Mouse (Mus musculus) urinary bladder, postnatal 10 days (tissue): Measurements from ENCODE around the gene Limk2.

Experiments used
- DNase-seq: peaks from one replicate; pipeline ENCODE4 v3.0.0; 2022; ENCODE audit warnings: low spot score

Gene Limk2

DNA sequence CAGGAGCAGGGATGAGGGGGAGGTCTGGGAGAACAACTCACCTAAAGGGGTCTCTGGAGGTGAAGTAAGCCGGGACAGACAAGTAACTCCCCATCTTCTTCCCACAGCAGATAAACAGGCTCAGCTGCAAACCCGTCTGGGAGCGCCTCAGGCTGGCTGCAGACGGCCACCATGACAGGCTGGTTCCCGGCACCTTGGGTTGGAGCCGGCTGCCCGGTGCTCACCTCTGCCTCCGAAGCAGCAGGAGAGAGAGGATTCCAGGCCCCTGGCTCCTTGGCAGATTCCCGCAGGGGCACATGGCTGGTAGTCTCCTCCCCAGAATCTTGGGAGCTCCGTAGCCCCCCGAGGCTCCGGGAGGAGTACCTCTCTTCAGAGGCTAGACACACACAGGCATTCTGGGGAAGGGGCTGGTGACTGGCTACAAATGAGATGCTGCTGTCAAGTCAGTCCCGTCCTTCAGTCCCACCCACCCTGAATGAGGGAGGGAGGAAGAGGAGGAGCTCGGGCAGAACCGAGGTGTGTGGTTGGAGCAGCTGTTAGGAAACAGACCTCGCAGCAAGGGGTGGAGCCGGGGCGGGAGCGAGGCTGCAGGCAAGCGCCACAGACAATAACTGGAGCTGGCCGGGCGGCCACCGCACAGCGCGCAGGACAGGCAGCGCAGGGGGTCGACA is 37.9 kb downstream of the Limk2 start:
- DNase-seq, result no peak

DNA sequence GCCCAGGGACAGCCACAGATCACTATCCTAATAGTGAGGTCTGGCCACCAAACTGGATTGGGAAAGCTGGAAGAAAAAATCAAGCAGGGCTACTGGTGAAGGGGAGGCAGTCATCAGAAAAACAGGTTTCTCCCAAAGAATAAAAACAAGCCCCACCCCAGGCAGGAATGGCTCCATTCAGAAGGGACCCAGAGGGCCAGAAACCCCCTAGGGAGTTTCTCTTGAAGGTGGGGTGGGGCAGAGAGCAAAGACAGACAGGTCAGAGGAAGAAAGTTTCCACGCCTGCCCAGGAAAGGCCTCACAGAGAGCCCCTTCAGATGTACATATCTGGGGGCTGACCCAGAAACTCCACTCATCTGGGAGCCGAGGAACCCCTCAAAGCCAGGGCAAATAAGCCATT is 38.8 kb downstream of the Limk2 start:
- no peak for DNase-seq

DNA sequence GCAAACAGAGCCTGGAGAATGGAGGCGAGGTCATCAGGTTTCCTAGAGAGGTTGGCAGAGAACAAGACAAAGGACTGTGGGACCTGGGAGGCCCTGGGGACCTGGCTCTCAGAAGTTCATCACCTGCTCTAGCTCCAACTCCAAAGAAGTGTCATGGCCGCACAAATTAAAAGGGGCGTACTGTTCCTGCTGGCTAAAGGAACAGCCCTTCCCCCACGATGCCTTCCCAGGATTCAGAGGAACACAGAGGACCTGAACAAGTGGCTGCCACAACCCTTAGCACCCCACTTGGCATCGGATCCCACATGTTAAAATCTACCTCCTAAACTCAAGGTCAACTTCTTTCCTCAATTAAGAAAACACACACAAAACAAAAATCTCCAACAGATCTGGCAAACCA is 39.5 kb downstream of the Limk2 start:
- DNase-seq, result no peak

DNA sequence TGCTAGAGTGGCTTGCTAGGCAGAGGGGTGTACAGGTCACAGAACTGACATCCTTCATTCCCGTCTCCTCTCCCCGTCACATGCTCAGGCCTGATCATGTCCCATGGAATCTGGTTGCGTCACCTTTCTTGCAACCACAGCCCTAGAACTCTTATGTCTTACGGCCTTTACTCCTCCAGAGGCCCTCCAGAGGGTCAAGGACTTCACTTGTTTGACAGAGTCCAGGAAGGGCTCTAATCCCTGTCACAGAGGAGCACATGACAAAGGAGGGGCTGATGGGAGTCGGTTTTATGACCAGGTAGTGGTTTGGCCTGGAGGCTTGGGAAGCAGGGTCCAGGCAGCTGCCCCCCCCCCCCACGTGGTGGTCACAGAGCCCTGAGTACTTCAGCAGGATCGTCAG is 40.0 kb downstream of the Limk2 start:
- DNase-seq, result no peak

DNA sequence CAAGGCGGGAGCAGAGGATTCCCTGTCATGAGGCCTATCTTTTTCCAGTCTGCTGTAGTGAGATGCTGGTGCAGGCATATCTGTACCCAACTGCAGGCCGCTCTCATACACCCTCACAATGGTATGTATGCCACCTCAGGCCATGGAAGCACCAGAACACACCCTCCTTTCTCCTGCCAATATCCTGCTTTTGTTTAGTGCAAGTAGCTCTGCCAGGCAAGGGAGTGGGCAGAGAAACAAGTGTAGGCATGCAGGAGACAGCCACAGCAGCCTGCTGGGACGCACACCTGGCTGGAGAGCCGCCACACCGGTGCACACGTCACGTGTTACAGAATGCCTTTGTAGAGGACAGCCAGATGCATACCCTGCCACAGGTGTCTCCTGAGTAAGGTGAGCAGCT is 42.6 kb downstream of the Limk2 start:
- DNase-seq, result no peak

DNA sequence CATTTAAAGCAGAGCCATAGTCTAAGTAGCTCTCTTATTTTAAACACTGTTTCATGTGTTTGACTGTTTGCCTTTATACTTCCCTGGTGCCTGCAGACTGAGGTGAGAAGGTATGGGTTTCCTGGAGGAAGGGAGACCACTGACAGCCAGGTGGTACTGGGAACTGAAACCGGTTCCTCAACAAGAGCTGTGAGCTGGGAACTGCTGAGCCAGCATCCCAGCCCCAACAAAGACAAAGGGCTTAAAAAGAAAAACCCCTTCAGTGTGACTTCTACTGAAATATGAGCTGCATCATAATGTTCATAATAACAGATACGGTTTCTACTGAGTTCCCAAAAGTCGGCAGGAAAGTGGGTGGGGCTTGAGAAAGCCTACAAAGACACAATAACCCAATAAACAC is 46.1 kb downstream of the Limk2 start:
- DNase-seq, result no peak

DNA sequence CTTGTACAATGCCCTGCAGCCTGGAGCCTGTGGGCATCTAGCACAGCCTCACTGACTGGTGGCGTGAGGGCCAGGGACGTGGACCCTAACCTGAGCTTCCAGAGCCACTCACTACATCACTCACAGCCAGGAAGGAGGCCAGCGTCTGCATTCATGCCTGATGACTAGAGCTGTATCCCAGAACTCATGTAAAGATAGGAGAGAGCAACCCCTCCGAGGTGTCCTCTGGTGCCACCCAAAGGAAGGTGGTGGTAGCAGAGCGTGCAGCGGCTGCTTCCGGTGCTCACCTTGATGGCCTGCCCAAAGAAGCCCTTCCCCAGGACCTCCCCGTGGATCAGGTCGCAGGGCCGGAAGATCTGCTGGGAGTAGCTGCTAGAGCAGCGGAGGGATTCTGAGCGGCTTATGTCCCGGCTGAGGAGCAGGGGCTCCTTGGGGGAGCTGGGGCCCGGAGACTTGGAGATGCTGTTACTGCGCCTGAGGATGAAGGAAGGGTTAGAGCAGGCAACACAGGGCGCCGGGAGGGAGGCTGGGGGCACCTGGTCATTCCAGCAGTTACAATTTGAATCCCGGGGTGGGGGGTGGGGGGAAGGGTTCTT is 55.9 kb downstream of the Limk2 start:
- no peak for DNase-seq

DNA sequence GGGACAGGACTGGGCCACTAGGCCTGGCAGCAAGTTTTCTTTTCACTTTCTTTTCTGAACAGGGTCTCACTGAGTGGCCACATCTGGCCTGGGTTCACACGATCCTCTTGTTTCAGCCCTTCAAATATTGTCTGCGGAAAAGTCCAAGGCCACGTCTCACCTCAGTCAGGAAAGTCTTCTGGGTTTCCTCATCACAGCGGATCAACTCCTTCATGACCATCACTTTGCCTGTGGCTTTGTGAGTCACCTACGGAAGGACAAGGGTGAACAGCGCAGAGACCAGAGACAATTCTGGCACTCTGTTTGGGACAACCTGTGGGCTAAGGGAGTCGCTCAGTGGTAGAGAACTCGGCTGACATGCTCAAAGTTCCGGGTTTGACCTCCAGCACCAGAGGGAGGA is 56.9 kb downstream of the Limk2 start:
- no peak for DNase-seq

DNA sequence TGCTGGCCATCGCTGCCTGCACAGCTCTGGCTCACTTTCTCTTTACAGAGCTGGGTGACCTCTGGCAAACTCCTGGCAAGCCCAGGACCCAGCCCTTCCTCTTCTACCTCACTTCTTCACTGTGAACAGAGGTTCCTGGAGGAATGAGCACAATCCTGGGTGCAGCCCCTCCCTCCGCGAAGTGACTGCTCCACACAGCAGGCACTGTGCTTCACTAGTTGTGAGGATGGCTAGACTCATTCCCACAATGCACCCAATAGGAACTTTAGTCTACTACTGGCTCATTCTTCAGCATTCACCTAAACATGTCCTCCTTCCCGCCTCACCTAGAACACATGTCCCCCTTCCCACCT is 59.7 kb downstream of the Limk2 start:
- no peak for DNase-seq

DNA sequence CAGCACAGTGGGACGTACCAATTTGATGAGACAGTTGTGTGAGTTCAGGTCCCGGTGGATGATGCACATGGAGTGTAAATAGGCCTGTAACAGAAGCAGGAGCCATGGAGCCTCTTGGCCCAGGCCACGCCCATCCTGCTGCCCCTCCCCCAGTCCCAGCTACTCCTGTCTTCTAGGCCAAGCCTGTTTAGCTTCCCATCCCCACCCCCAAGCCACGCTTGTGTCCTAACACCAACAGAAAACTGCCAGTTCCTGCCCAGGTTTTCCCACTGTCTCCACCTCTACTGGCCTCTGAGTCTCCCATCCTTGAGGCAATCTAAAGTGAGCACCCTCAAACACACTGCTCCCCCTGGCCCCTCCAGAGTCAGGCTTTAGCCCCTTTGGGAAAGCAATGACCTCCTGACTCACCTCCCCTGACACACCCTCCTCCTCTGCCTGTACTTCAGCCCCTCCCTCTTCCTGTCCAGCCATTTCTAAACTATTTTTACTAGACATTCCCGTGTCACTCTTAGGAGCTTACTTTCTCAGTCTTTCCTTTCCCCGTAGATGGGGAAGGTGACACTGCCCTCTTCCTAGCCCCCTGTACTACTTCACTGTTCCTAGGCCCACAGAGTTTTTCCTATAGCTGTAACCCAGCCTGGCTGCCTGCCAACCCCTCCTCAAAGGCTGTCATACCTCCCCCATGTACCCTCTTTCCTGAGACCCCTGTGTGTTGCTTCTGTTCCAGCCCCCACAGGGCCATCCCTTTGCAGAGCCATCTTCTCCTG is 60.2 kb downstream of the Limk2 start:
- DNase-seq, result no peak

DNA sequence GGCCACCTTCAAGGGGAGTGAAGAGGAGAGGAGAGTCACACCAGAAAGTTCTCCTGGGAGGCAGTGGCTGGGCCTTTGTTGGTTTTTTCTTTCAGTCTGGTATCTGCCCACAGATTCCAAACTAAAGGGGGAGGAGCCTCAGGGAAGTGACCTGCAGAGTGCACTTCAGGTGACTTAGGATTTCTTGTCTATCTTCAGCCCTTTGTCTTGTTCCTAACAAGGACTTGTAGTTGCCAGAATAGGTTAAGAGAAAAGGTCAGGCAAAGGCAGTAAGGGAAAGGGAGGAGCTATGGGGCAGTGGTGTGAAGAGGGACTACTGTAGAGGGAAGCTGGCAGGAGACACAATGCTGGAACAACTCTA is 61.2 kb downstream of the Limk2 start:
- no peak for DNase-seq

DNA sequence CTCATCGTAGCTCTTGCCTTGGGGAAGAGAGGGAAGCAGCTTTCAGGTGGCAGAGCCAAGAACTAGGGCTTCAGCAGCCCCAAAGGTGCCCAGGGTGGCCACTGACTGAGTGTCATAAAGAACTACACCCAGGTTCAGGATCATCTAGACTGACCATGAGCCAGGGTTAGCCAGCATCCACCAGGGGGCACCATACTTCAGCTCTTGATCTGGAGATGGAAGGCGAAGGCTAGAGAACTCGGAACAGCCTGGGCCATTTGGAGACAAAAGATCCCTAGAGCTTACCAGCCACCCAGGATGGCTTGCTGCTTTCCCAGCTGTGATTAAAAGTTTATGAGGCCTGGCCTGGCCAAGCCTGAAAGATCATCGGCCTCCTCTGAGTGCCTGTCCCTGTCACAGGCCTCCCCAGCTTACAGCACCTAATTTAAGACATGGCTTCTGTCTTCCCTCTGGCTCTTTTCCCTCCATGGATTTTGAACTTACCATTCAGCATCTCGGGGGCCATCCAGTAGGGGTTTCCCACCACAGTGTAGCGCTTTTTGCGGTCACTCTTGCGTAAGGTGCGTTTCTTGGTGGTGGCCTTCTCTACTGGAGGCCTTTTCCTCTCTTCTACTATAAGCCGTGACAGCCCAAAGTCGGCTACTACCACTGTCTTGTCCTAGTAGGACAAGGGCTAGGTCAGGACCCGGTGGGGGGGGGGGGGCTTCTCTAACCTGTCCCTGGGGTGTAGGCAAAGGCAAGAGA is 61.7 kb downstream of the Limk2 start:
- peak; percentile 72 for DNase-seq

DNA sequence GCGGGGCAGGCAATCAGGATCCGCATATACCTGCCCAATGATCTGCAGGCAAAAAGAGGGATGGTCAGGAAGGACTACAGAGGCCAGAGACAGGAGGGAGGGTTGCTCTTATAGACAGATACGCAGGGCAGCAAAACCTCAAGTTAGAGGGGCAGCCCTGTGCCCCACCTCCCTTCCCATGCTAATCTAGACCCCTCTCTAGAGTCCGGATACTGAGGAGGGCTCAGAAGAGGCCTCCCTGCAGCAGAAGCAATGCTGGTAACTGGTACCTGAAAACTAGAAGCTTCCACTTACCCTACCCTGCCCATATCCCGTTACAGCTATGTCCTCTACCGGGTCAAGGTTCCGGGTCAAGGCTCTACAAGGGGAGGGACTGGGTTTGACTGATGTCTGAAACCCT is 62.6 kb downstream of the Limk2 start:
- DNase-seq, result no peak

DNA sequence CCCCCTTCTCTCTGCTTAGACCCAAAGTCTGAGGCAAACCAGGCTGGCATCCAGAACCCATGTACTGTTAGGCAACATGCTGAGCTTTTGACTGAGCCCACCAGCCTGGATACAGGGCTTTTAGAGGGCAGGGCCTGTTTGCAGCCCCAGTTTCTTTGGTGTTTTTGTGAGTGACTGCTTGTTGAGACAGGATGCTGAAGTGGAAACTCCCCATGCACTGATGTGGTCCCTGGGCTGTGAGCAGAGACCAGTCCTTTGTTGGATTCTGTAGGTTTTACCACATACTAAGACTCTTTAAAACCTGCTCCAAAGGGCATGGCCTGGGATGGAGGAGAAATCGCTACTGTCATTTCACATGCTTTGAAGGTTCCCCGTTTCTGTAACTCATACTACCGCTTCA is 64.1 kb downstream of the Limk2 start:
- DNase-seq, result no peak

DNA sequence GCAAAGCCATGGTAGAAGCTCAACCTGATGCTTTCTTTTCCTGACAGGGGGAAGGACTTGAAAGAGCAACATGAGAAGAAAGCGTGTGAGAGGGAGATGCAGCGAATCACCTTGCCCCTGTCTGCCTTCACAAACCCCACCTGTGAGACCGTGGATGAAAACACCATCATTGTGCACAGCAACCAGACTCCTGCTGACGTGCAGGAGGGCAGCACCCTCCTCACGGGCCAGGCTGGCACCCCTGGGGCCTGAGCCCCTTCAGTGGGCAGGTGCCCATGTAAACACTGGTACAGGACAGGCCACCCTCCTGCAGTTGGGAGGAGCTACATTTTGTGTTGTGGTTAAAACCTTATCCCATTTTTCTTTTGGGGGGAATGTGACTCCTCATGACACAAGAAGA is 67.5 kb downstream of the Limk2 start:
- DNase-seq, result no peak

DNA sequence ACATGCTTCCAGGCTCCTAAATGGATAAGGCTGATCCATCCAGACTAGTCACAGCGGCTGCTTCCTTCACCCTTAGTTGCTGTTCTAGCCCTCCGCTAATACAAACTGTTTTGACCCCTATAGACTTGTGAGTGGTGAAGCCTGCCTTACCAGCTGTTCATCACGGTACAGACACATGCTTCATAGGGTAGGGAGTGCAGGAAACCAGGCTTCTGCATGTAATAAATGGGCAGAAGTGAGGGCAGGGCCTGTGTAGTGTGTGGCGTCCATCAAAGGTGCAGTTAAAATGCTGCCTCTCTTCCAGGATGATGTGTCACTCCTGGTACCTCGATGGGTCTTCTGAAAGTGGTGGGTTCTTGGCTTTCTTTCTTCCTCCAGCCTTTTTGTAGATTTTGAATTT is 71.0 kb downstream of the Limk2 start:
- no peak for DNase-seq

DNA sequence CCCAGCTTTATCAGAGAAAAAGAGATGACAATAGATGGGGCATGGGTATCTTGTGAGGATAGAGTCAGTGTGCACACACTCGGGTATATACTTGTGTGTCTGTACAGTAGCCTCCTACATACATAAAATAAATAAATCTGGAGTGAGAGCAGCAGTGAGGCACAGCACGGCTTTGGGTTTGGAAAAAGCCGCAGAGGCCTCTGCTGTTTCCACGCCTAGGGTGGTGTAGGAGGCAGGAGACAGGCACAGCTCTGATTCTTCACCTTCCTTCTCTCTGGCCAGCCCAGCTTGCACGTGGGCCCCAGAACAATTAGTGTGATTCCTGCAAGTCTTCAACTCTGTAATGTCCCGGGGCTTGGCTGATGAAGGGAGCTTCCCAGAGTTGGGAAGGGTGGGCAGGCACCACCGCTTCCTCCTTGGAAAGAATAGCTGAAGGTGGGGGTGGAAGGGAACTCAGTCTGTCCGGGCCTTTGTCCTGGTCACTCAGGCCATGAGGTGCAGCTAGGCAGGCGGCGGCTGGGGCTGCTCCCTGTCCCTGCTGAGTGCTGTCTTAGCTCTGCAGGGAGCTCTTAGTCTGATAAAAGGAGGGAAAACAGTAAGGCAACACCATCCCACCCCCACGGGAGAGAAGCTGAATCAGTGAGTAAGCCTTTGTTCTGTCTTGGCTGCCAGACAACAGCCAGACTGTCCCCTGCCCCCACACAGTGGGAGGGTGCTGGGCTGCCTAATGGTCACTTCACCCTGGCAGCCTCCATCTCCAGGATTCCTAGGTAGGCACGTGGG is 71.6 kb downstream of the Limk2 start:
- no peak for DNase-seq

DNA sequence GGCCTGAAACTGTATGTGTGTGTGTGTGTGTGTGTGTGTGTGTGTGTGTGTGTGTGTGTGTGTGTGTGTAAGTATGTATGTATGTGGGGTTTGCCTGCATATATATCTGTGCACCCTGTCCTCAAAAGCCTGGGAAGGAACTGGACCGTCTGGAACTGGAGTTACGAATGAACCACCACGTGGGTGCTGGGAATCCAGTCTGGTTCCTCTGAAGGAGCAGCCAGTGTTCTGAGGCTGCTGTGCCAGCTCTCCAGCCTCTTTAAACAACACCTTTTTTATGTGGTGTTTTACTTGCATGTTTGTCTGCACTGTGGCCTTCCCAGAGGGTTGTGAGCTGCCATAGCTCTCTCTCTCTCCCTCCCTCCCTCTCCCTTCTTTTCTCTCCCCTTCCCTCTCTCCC is 72.4 kb downstream of the Limk2 start:
- no peak for DNase-seq

DNA sequence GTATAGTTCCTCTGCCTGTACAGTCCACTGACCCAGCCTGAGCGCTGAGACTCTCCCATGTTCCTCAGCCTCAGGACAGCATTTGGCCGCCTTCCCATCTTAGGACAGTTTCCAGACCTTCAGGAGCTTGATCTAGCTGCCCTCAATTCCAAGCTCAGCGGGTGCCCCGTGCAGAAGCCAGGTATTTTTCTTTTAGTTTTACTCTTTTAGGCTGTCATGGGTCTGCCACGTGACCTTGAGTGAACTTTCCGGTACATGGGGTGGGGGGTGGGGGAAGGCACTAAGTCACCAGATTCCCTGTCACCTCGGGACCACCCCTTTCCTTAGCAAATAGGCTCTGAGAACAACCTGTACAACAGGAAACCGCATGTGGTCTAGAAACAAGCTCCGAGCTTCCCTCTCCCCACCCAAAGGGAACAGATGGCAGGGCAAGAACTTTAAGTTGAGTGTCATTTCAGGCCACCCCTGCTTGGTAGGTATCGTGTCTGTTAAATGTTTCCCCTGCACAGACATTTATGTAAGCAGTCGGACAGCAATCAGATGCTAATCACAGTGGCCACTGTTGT is 73.3 kb downstream of the Limk2 start:
- no peak for DNase-seq

DNA sequence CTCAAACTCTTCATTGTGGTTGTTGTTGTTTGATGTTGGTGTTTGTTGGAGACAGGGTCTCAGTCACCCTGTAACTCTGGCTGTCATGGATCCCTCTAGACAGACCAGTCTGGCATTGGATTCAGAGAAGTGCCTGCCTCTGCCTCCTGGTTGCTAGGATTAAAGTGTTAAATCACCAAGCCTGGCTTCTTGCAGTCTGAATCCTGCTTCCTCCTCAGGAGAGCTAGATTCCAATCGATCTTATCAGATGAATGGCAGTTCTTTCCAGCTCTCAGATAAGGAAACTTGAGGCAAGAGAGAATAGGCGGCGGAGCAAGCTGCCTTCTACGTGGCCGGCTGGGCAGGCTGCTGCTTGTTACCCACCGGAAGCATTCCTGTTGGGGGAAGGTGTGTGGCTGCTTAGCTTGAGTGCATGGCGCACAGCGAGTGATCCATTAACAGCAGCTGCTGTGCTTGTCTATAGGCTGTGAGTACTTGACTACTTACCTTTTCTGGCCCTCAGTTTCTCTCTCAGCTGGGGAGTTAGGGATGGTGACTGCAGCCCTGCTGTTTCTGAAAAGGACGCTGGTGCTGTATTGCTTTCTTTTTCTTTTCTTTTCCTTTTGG is 74.2 kb downstream of the Limk2 start:
- DNase-seq, result no peak

DNA sequence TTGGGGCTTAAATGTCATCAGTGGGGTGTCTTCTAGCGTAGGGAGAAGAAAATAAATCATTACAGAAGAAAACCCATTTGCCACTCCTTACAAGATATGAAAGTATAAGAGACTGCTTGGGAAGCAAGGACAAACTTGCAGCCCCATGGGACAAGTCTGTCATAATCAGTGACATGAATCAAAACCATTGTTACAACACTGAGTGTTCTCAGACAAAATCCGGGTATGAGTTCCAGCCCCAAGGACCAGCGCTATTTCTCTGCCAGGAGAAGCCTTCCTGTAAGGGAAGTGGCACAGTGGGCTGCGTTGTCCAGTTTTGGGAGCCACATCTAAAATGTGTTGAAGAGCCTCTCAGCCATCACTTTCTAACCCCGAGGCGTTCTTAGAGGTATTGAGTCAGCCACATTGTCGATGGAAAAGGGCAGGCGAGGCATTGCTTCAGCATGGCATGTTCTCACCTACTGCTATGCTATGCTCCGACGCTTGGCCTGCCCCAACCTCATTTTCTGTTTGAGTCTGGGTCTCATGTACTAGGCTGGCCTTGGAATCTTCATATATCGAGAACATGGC is 74.8 kb downstream of the Limk2 start:
- DNase-seq, result no peak
